Mouse (Mus musculus): Measurements from ENCODE around the gene Tmem136.

DNA sequence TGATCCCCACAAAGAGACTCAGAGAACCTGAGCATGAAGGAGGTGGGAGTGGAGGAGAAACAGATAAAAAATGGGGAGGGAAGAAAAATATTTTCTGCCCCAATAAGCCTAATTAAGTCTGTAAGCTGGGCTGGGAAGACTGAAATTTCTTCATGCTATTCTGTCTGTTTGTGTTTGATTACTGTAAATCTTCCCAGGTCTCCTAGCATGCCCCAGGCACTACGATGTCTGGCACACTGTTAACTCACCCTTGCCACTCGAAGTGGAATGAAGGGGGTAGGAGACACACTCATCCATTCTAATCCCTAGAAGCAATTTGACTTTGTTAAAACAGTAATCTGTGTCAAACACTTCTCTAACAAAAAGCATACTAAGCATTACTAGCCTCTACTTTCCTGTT lies 44.6 kb downstream of the Tmem136 start:
- TF ChIP-seq CTCF (IDR thresholded peaks at IDR 0.05) (no peak), EP300 (IDR thresholded peaks at IDR 0.05; ENCODE audit: insufficient read depth, low read depth, low read length) (no peak), POLR2A (IDR thresholded peaks at IDR 0.05; ENCODE audit: insufficient read depth, low read depth, low read length) (no peak)

Data from heart, adult 2 months (tissue).